Mouse (Mus musculus) CH12.LX (cell line): ENCODE data around the gene Nkrf. TPM values are rescaled to one million over a fixed set of nuclear protein-coding genes. Genes with fewer than 3 reads are reported as not detected.

Experiments
- DNase-seq: peaks from one replicate; pipeline ENCODE4 v3.0.0-alpha.2; 2013; ENCODE audit errors: extremely low read depth
- H3K27ac ChIP-seq: 2 replicates; pipeline ENCODE4 v1.5.1; 2012; ENCODE audit warnings: low read depth, mild to moderate bottlenecking, control low read depth, moderate library complexity; ENCODE audit not compliant: insufficient read depth
- H3K27me3 ChIP-seq: replicated peaks from 2 replicates; pipeline ENCODE3; 2012; ENCODE audit warnings: inconsistent platforms
- H3K36me3 ChIP-seq, 2 experiments: replicated peaks in 1 of 2; 2 replicates each; pipeline versions ENCODE3 to v1.6.1; 2012; ENCODE audit warnings: inconsistent platforms in 1 of 2, low read length in 1 of 2, mild to moderate bottlenecking in 1 of 2, mixed read lengths in 1 of 2, moderate library complexity in 1 of 2; ENCODE audit not compliant: control insufficient read depth in 1 of 2, insufficient read depth in 1 of 2
- H3K4me1 ChIP-seq, 2 experiments: 2 replicates each; pipeline ENCODE4 v1.6.1; 2012; ENCODE audit warnings: inconsistent platforms in 1 of 2, moderate library complexity in 1 of 2; ENCODE audit not compliant: insufficient read depth in 2 of 2, control insufficient read depth in 1 of 2
- H3K4me2 ChIP-seq: 2 replicates; pipeline ENCODE4 v1.6.1; 2012; ENCODE audit warnings: low read depth, mild to moderate bottlenecking, control low read depth; ENCODE audit not compliant: poor library complexity, insufficient read depth, severe bottlenecking
- H3K4me3 ChIP-seq, 3 experiments: fragments of 150-350 bp in 1 of 3; sonication (generic) in 1 of 3; replicated peaks in 1 of 3; 2 replicates each; pipeline versions ENCODE3 to v1.5.1; 2011 to 2012; ENCODE audit warnings: low read depth in 2 of 3, low read length in 2 of 3, mild to moderate bottlenecking in 2 of 3, moderate library complexity in 2 of 3, control low read depth in 1 of 3, improper control_type of control experiment in 1 of 3, inconsistent platforms in 1 of 3, mixed read lengths in 1 of 3; ENCODE audit not compliant: poor library complexity in 1 of 3
- H3K79me2 ChIP-seq: replicated peaks from 2 replicates; pipeline ENCODE4 v1.6.1; 2012; ENCODE audit warnings: mild to moderate bottlenecking, moderate library complexity; ENCODE audit not compliant: control insufficient read depth, poor library complexity, insufficient read depth, severe bottlenecking; ENCODE audit errors: extremely low read depth
- H3K9ac ChIP-seq: 2 replicates; pipeline ENCODE4 v1.6.1; 2012; ENCODE audit warnings: low read depth, mild to moderate bottlenecking, control low read depth, moderate library complexity; ENCODE audit not compliant: insufficient read depth
- H3K9me3 ChIP-seq: replicated peaks from 2 replicates; pipeline ENCODE3; 2012; ENCODE audit warnings: low read length, inconsistent platforms, mixed read lengths
- BHLHE40 ChIP-seq: IDR thresholded peaks from 2 replicates; pipeline ENCODE4 v1.6.1; 2011; ENCODE audit warnings: mild to moderate bottlenecking, low read depth, low read length, improper control_type of control experiment
- EP300 ChIP-seq: IDR thresholded peaks from 2 replicates; pipeline ENCODE4 v1.6.1; 2011; ENCODE audit warnings: low read length, improper control_type of control experiment
- ETS1 ChIP-seq: conservative IDR thresholded peaks from 2 replicates; pipeline ENCODE4 v1.6.1; 2012; ENCODE audit warnings: low read depth, mild to moderate bottlenecking, inconsistent platforms, low read length, improper control_type of control experiment, moderate library complexity
- IRF4 ChIP-seq: IDR thresholded peaks from 2 replicates; pipeline ENCODE4 v1.6.1; 2014; ENCODE audit warnings: low read depth, mild to moderate bottlenecking, inconsistent platforms, low read length, improper control_type of control experiment
- JUN ChIP-seq: IDR thresholded peaks from 2 replicates; pipeline ENCODE4 v1.6.1; 2011; ENCODE audit warnings: low read depth, mild to moderate bottlenecking, low read length, improper control_type of control experiment, moderate library complexity; ENCODE audit not compliant: insufficient read depth
- JUND ChIP-seq: conservative IDR thresholded peaks from 2 replicates; pipeline ENCODE4 v1.6.1; 2011; ENCODE audit warnings: low read depth, low read length, improper control_type of control experiment
- MAFK ChIP-seq: IDR thresholded peaks from 2 replicates; pipeline ENCODE4 v1.6.1; 2011; ENCODE audit warnings: low read length, improper control_type of control experiment; ENCODE audit not compliant: insufficient replicate concordance
- MAX ChIP-seq: IDR thresholded peaks from 2 replicates; pipeline ENCODE4 v1.6.1; 2011; ENCODE audit warnings: low read length, improper control_type of control experiment
- MXI1 ChIP-seq: IDR thresholded peaks from 2 replicates; pipeline ENCODE4 v1.6.1; 2011; ENCODE audit warnings: mild to moderate bottlenecking, low read depth, low read length, improper control_type of control experiment
- MYC ChIP-seq: IDR thresholded peaks from 2 replicates; pipeline ENCODE4 v1.6.1; 2011; ENCODE audit warnings: low read depth, mild to moderate bottlenecking, improper control_type of control experiment, low read length
- NELFE ChIP-seq: IDR thresholded peaks from 2 replicates; pipeline ENCODE4 v1.6.1; 2011; ENCODE audit warnings: low read depth, low read length, improper control_type of control experiment
- NRF1 ChIP-seq: IDR thresholded peaks from 2 replicates; pipeline ENCODE4 v1.6.1; 2014; ENCODE audit warnings: low read depth, mild to moderate bottlenecking, inconsistent platforms, low read length, improper control_type of control experiment, moderate library complexity
- POLR2A ChIP-seq: IDR thresholded peaks from 2 replicates; pipeline ENCODE4 v1.6.1; 2011; ENCODE audit warnings: low read depth, mild to moderate bottlenecking, improper control_type of control experiment, low read length
- TBP ChIP-seq: conservative IDR thresholded peaks from 2 replicates; pipeline ENCODE4 v1.6.1; 2011; ENCODE audit warnings: low read depth, low read length, improper control_type of control experiment
- TCF12 ChIP-seq: IDR thresholded peaks from 2 replicates; pipeline ENCODE4 v1.6.1; 2014; ENCODE audit warnings: low read depth, mild to moderate bottlenecking, inconsistent platforms, low read length, improper control_type of control experiment
- UBTF ChIP-seq: IDR thresholded peaks from 2 replicates; pipeline ENCODE4 v1.6.1; 2012; ENCODE audit warnings: low read depth, mild to moderate bottlenecking, inconsistent platforms, low read length, improper control_type of control experiment, moderate library complexity
- USF1 ChIP-seq: IDR thresholded peaks from 2 replicates; pipeline ENCODE4 v1.6.1; 2014; ENCODE audit warnings: low read depth, mild to moderate bottlenecking, inconsistent platforms, low read length, improper control_type of control experiment
- ZC3H11A ChIP-seq: IDR thresholded peaks from 2 replicates; pipeline ENCODE4 v1.6.1; 2012; ENCODE audit warnings: low read depth, mild to moderate bottlenecking, inconsistent platforms, low read length, improper control_type of control experiment
- ZMIZ1 ChIP-seq: IDR thresholded peaks from 2 replicates; pipeline ENCODE4 v1.6.1; 2012; ENCODE audit warnings: low read depth, mild to moderate bottlenecking, inconsistent platforms, low read length, improper control_type of control experiment
- ZNF384 ChIP-seq: IDR thresholded peaks from 2 replicates; pipeline ENCODE4 v1.6.1; 2012; ENCODE audit warnings: low read depth, low read length, improper control_type of control experiment, inconsistent platforms
- dilution Hi-C: fragments of 300-500 bp; cut with MboI; formaldehyde crosslinking; loops from 2 replicates; pipeline ENCODE4 v1.14.3; 2020; ENCODE audit warnings: low sequenced_read_pairs; ENCODE audit not compliant: extremely low pct_unique_long_range_greater_than_20kb, extremely low pct_ligation_motif_present
- in situ Hi-C: fragments of 300-500 bp; cut with MboI; formaldehyde crosslinking; loops from 3 replicates; pipeline ENCODE4 v1.14.3; 2019; ENCODE audit warnings: low sequenced_read_pairs, low pct_ligation_motif_present, low pct_unique_long_range_greater_than_20kb, mixed read lengths
- polyA plus RNA-seq: library from polyadenylated mRNA; unstranded; fragments of >175 nt; gene quantifications from 2 replicates; pipeline ENCODE4 v1.2.1, GENCODE M21; 2012; ENCODE audit warnings: low read depth; ENCODE audit not compliant: insufficient read length
- total RNA-seq, 2 experiments: library from RNA; depleted of rRNA; stranded (reverse); fragments of 300-350 nt in 1 of 2; fragments of >200 nt in 1 of 2; gene quantifications; 2 replicates each; pipeline ENCODE4 v1.2.3; 2012 to 2014

Nkrf gene
- total and polyA plus RNA-seq, 3 experiments: 7.0 to 19.7 (median 19.5) TPM

- TF ChIP-seq MAFK: peak; percentile 61; the same call in 1 of the 2 replicates
- TF ChIP-seq NELFE: no peak
- TF ChIP-seq ZMIZ1: no peak
- TF ChIP-seq ZNF384: no peak
- TF ChIP-seq NRF1: no peak
- no peak for TF ChIP-seq JUND
- 0 out of 2 replicates have a peak, but pooled peaks have one; percentile 25 for TF ChIP-seq TCF12
- TF ChIP-seq TBP: no peak; the same call in 1 of the 2 replicates
- peak; percentile 30; the same call in 1 of the 2 replicates for TF ChIP-seq ETS1
- TF ChIP-seq BHLHE40: peak; percentile 81
Observed at GRCm38 (mm10) chrX:36863766-36864608, 38.7 kb downstream of the Nkrf start (continued).

- Histone ChIP-seq H3K4me3 (no peak overlapping the region), H3K4me1 (no peaks in the 10 kb centered on the region), H3K27me3 (no peaks in the 10 kb centered on the region), H3K4me2 (no peak overlapping the region)
- no peak for DNase-seq
- TF ChIP-seq UBTF (no peak), MAX (no peak)
- TF ChIP-seq, all 38 proteins: peak for 0
- dilution Hi-C loops: no loop called here
- Histone ChIP-seq H3K79me2 (no peaks in the 10 kb centered on the region; the same call in 1 of the 2 replicates), H3K27ac (no peak overlapping the region), H3K9ac (no peak overlapping the region), H3K9me3 (no peaks in the 10 kb centered on the region), H3K36me3 (peaks cover 26 to 40% of the 10 kb centered on the region in 2 experiments)
- in situ Hi-C loops: no loop called here
Observed at GRCm38 (mm10) chrX:36852631-36853030, 50.1 kb downstream of the Nkrf start.

GRCm38 (mm10) chrX:36847152-36847551 lies 55.5 kb downstream of the Nkrf start:
- Histone ChIP-seq H3K4me3 (no peak overlapping the region), H3K9ac (no peak overlapping the region), H3K27me3 (no peaks in the 10 kb centered on the region), H3K36me3 (peaks cover 0 to 6% of the 10 kb centered on the region in 2 experiments), H3K4me1 (peaks cover 3 to 23% of the 10 kb centered on the region in 2 experiments; a peak in 2 of 4 replicates), H3K27ac (peak overlapping the region; percentile 26), H3K9me3 (no peaks in the 10 kb centered on the region)
- DNase-seq: peak; percentile 49
- dilution Hi-C loops: no loop called here
- TF ChIP-seq EP300 (peak; percentile 86), BHLHE40 (0 out of 2 replicates have a peak, but pooled peaks have one; percentile 13), JUN (peak; percentile 81), MXI1 (no peak), USF1 (no peak), ETS1 (0 out of 2 replicates have a peak, but pooled peaks have one; percentile 8), TCF12 (peak; percentile 42; the same call in 1 of the 2 replicates), IRF4 (peak; percentile 72), JUND (peak; percentile 81), POLR2A (no peak), ZC3H11A (no peak), MYC (peak; percentile 74), MAX (peak; percentile 49; the same call in 1 of the 2 replicates)
- TF ChIP-seq, all 38 proteins: peak for 9
- no peaks in the 10 kb centered on the region for H3K79me2 ChIP-seq
- in situ Hi-C loops: no loop called here
- no peak overlapping the region for H3K4me2 ChIP-seq
